Mouse (Mus musculus): ENCODE results near the gene Zc3h18.

GRCm38 (mm10) chr8:122398186-122398585 is 21.8 kb downstream of the Zc3h18 start:
- TF ChIP-seq USF1 (IDR thresholded peaks at IDR 0.05; ENCODE audit: low read depth, low read length) = no peak
- no peak for TF ChIP-seq SMC3 (IDR thresholded peaks at IDR 0.05; ENCODE audit: low read depth, low read length)
- no peak for TF ChIP-seq E2F4 (IDR thresholded peaks at IDR 0.05; ENCODE audit: borderline replicate concordance, low read depth, low read length)
- TF ChIP-seq CTCF (IDR thresholded peaks at IDR 0.05 in 2 of 3, conservative IDR thresholded peaks at IDR 0.05 in 1 of 3; ENCODE audit: control insufficient read depth in 1 of 3, insufficient read depth in 1 of 3, low read depth in 2 of 3, low read length in 3 of 3, poor library complexity in 1 of 3, severe bottlenecking in 1 of 3) = no peak
- no peak for TF ChIP-seq POLR2AphosphoS5 (IDR thresholded peaks at IDR 0.05; ENCODE audit: borderline replicate concordance, low read depth, low read length)
- TF ChIP-seq SIN3A (IDR thresholded peaks at IDR 0.05; ENCODE audit: low read length) = no peak
- TF ChIP-seq ZNF384 (IDR thresholded peaks at IDR 0.05; ENCODE audit: low read depth, low read length) = no peak
- no peak for TF ChIP-seq KAT2A (conservative IDR thresholded peaks at IDR 0.05; ENCODE audit: low read depth, low read length)
- no peak for TF ChIP-seq MAZ (IDR thresholded peaks at IDR 0.05; ENCODE audit: low read depth, low read length)
- TF ChIP-seq EP300 (IDR thresholded peaks at IDR 0.05; ENCODE audit: low read depth in 1 of 2, low read length in 2 of 2) = no peak
- no peak for TF ChIP-seq CHD1 (IDR thresholded peaks at IDR 0.05; ENCODE audit: low read depth, low read length)

All from MEL (cell line).